19 mouse cellular contexts compared by ENCODE assay signal in genomic region chr7:98806961-98807360, GRCm38 (mm10). TPM values are rescaled to one million over a fixed set of nuclear protein-coding genes. Genes with fewer than 3 reads are reported as not detected.
"Had no signal": no experiment of that assay in that cellular context is flagged by ENCODE, and none has a peak within 500 bp of the region (broad histone marks: within the 10 kb centered on the region; RNA-seq: fewer than 3 reads in every experiment).

No protein-coding gene starts in this region.

- DNase-seq: lung, embryonic 14.5 days; lung, postnatal 10 days; lung, postnatal 4 days; midbrain, embryonic 14.5 days; retina, postnatal 1 day; right cerebral cortex, adult 18-20 months; right cerebral cortex, postnatal 25 days; right cerebral cortex, postnatal 4 days; spleen, adult 18-20 months; thymus, adult 18-20 months; thymus, postnatal 14 days; thymus, postnatal 36 days had no signal

- H3K27me3 ChIP-seq: midbrain, embryonic 12.5 days; neural tube, embryonic 15.5 days had no signal

- H3K9ac ChIP-seq: lung, embryonic 14.5 days; midbrain, embryonic 12.5 days; neural tube, embryonic 13.5 days; neural tube, embryonic 15.5 days had no signal

- ATAC-seq: midbrain, embryonic 16.5 days had no signal

- H3K36me3 ChIP-seq: midbrain, embryonic 10.5 days; midbrain, embryonic 12.5 days; neural tube, embryonic 13.5 days; neural tube, embryonic 15.5 days had no signal

- H3K27ac ChIP-seq: midbrain, embryonic 10.5 days; midbrain, embryonic 12.5 days; neural tube, embryonic 13.5 days; neural tube, embryonic 15.5 days had no signal

- H3K9me3 ChIP-seq: midbrain, embryonic 10.5 days; midbrain, embryonic 12.5 days; neural tube, embryonic 13.5 days; neural tube, embryonic 15.5 days had no signal

- H3K4me3 ChIP-seq: midbrain, embryonic 10.5 days; midbrain, embryonic 12.5 days; myocyte; neural tube, embryonic 13.5 days; neural tube, embryonic 15.5 days had no signal

- H3K4me2 ChIP-seq: lung, embryonic 14.5 days; midbrain, embryonic 12.5 days; neural tube, embryonic 13.5 days; neural tube, embryonic 15.5 days had no signal

RNA-seq across cellular contexts. Expression of gene Wnt11, which starts 28.0 kb away (rescaled TPM):
- total RNA-seq: megakaryocyte-erythroid progenitor cell, adult 5-6 weeks had no signal
